Mouse (Mus musculus): ENCODE measurements around the gene Kif2c.

Kif2c gene

GRCm38 (mm10) chr4:117113237-117113636, 69.2 kb downstream of the Kif2c start:
- no peak for DNase-seq

- DNase-seq: no peak
Observed at GRCm38 (mm10) chr4:117110985-117111384, 71.5 kb downstream of the Kif2c start.

GRCm38 (mm10) chr4:117110249-117110648, 72.2 kb downstream of the Kif2c start:
- no peak for DNase-seq

Data from right cerebral cortex, postnatal 25 days (tissue).